Mouse (Mus musculus): ENCODE data around the gene D430041D05Rik. TPM values are rescaled to one million over a fixed set of nuclear protein-coding genes. Genes with fewer than 3 reads are reported as not detected.

The D430041D05Rik gene
- polyA plus RNA-seq, 1 experiment from 2014 or later = 2.4 TPM

- no peaks in the 10 kb centered on the region for H3K4me1 ChIP-seq (ENCODE audit: control insufficient read depth, insufficient read depth, low read length)
- peak; percentile 72 for DNase-seq (ENCODE audit: low spot score, missing footprints)
- H3K27me3 ChIP-seq (ENCODE audit: control insufficient read depth, insufficient read depth, low read length) = no peaks in the 10 kb centered on the region
- 89% methylated on average over 8 of the region's 8 CpGs for WGBS
- no peak for ATAC-seq (ENCODE audit: low FRiP score)
- no peak overlapping the region for H3K27ac ChIP-seq (ENCODE audit: low read depth, low read length)
- no peak overlapping the region for H3K4me2 ChIP-seq
- no peaks in the 10 kb centered on the region for H3K36me3 ChIP-seq (ENCODE audit: control insufficient read depth, insufficient read depth, low read length)
- H3K9ac ChIP-seq (ENCODE audit: low read length) = no peak overlapping the region
- H3K4me3 ChIP-seq (ENCODE audit: low read depth, low read length) = no peak overlapping the region
- H3K9me3 ChIP-seq (ENCODE audit: control insufficient read depth, low read length) = no peaks in the 10 kb centered on the region
Observed at GRCm38 (mm10) chr2:104142140-104142539, 268.7 kb downstream of the D430041D05Rik start.

- no peak overlapping the region for H3K4me2 ChIP-seq
- WGBS = 64% methylated on average over 2 of the region's 2 CpGs
- H3K27ac ChIP-seq (ENCODE audit: low read depth, low read length) = no peak overlapping the region
- no peaks in the 10 kb centered on the region for H3K4me1 ChIP-seq (ENCODE audit: control insufficient read depth, insufficient read depth, low read length)
- H3K4me3 ChIP-seq (ENCODE audit: low read depth, low read length) = no peak overlapping the region
- no peaks in the 10 kb centered on the region for H3K9me3 ChIP-seq (ENCODE audit: control insufficient read depth, low read length)
- H3K9ac ChIP-seq (ENCODE audit: low read length) = no peak overlapping the region
- no peaks in the 10 kb centered on the region for H3K36me3 ChIP-seq (ENCODE audit: control insufficient read depth, insufficient read depth, low read length)
- ATAC-seq (ENCODE audit: low FRiP score) (no peak), DNase-seq (ENCODE audit: low spot score, missing footprints) (no peak)
- H3K27me3 ChIP-seq (ENCODE audit: control insufficient read depth, insufficient read depth, low read length) = no peaks in the 10 kb centered on the region
Observed at GRCm38 (mm10) chr2:104135920-104136319, 274.9 kb downstream of the D430041D05Rik start.

- WGBS = 54% methylated on average over 8 of the region's 8 CpGs
Observed at GRCm38 (mm10) chr2:104134150-104135056, 276.4 kb downstream of the D430041D05Rik start.

DNA sequence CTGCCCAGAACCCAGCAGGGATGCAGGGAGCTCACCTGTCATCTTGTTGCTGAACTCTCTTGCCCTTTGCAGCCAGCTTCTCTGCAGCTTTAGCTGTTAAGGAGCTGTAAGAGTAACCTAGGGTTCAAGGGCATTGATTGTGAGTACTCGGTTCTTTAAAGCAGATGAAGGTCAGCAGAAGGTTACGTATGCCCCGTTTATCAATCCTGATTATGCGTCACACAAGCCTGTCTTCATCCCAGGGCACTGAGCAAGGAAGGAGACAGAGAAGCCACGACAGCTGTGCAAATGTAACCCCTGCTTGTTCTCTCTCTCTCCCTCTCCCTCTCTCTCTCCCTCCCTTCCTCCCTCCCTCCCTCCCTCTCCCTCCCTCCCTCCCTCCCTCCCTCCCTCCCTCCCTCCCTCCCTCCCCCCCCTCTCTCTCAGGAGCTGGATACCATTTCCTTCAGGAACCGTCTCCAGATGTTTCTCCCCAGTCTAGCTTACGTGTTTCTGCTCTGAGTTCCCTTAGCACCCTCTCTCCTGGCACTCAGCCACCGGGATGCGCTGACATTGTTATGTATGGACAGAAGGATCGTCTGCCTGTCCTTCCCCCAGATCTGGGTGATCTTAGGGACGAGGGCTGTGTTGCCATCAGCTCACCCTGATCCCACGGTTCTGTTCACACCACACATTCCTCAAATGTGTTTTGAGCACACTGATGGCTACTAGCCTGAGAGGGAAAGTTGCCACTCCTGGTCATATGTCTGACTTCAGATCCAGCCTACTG, 277.6 kb downstream of the D430041D05Rik start:
- DNase-seq (ENCODE audit: low spot score, missing footprints) = peak; percentile 44
- ATAC-seq (ENCODE audit: low FRiP score) = no peak
- no peaks in the 10 kb centered on the region for H3K9me3 ChIP-seq (ENCODE audit: control insufficient read depth, low read length)
- H3K36me3 ChIP-seq (ENCODE audit: control insufficient read depth, insufficient read depth, low read length) = no peaks in the 10 kb centered on the region
- no peaks in the 10 kb centered on the region for H3K4me1 ChIP-seq (ENCODE audit: control insufficient read depth, insufficient read depth, low read length)
- no peak overlapping the region for H3K4me2 ChIP-seq
- no peaks in the 10 kb centered on the region for H3K27me3 ChIP-seq (ENCODE audit: control insufficient read depth, insufficient read depth, low read length)
- no peak overlapping the region for H3K9ac ChIP-seq (ENCODE audit: low read length)
- H3K4me3 ChIP-seq (ENCODE audit: low read depth, low read length) = no peak overlapping the region
- WGBS = 47% methylated on average over 11 of the region's 12 CpGs
- no peak overlapping the region for H3K27ac ChIP-seq (ENCODE audit: low read depth, low read length)

More at GRCm38 (mm10) chr2:104134150-104135056, 276.4 kb downstream of the D430041D05Rik start:
- DNase-seq (ENCODE audit: low spot score, missing footprints) (peak; percentile 91), ATAC-seq (ENCODE audit: low FRiP score) (peak; percentile 59; the same call in 1 of the 2 replicates)
- Histone ChIP-seq H3K4me3 (ENCODE audit: low read depth, low read length) (no peak overlapping the region), H3K36me3 (ENCODE audit: control insufficient read depth, insufficient read depth, low read length) (no peaks in the 10 kb centered on the region), H3K9ac (ENCODE audit: low read length) (no peak overlapping the region), H3K27me3 (ENCODE audit: control insufficient read depth, insufficient read depth, low read length) (no peaks in the 10 kb centered on the region), H3K9me3 (ENCODE audit: control insufficient read depth, low read length) (no peaks in the 10 kb centered on the region), H3K27ac (ENCODE audit: low read depth, low read length) (no peak overlapping the region), H3K4me1 (ENCODE audit: control insufficient read depth, insufficient read depth, low read length) (no peaks in the 10 kb centered on the region), H3K4me2 (no peak overlapping the region)

GRCm38 (mm10) chr2:104132266-104132859, 278.4 kb downstream of the D430041D05Rik start:
- H3K36me3 ChIP-seq (ENCODE audit: control insufficient read depth, insufficient read depth, low read length) = no peaks in the 10 kb centered on the region
- H3K4me1 ChIP-seq (ENCODE audit: control insufficient read depth, insufficient read depth, low read length) = no peaks in the 10 kb centered on the region
- H3K27ac ChIP-seq (ENCODE audit: low read depth, low read length) = no peak overlapping the region
- H3K27me3 ChIP-seq (ENCODE audit: control insufficient read depth, insufficient read depth, low read length) = no peaks in the 10 kb centered on the region
- H3K9me3 ChIP-seq (ENCODE audit: control insufficient read depth, low read length) = no peaks in the 10 kb centered on the region
- no peak overlapping the region for H3K4me2 ChIP-seq
- 77% methylated on average over 7 of the region's 7 CpGs for WGBS
- no peak overlapping the region for H3K9ac ChIP-seq (ENCODE audit: low read length)
- ATAC-seq (ENCODE audit: low FRiP score) (no peak), DNase-seq (ENCODE audit: low spot score, missing footprints) (peak; percentile 26)
- H3K4me3 ChIP-seq (ENCODE audit: low read depth, low read length) = no peak overlapping the region

- no peak for ATAC-seq (ENCODE audit: low FRiP score)
- Histone ChIP-seq H3K27me3 (ENCODE audit: control insufficient read depth, insufficient read depth, low read length) (no peaks in the 10 kb centered on the region), H3K9ac (ENCODE audit: low read length) (no peak overlapping the region), H3K36me3 (ENCODE audit: control insufficient read depth, insufficient read depth, low read length) (no peaks in the 10 kb centered on the region), H3K27ac (ENCODE audit: low read depth, low read length) (no peak overlapping the region), H3K4me3 (ENCODE audit: low read depth, low read length) (no peak overlapping the region), H3K4me2 (no peak overlapping the region), H3K9me3 (ENCODE audit: control insufficient read depth, low read length) (no peaks in the 10 kb centered on the region), H3K4me1 (ENCODE audit: control insufficient read depth, insufficient read depth, low read length) (no peaks in the 10 kb centered on the region)
- peak; percentile 87 for DNase-seq (ENCODE audit: low spot score, missing footprints)
- 62% methylated on average over 3 of the region's 3 CpGs for WGBS
Observed at GRCm38 (mm10) chr2:104130969-104131368, 279.8 kb downstream of the D430041D05Rik start.

GRCm38 (mm10) chr2:104130165-104130564, 280.6 kb downstream of the D430041D05Rik start:
- WGBS = 81% methylated on average over 6 of the region's 6 CpGs
- no peaks in the 10 kb centered on the region for H3K36me3 ChIP-seq (ENCODE audit: control insufficient read depth, insufficient read depth, low read length)
- H3K9ac ChIP-seq (ENCODE audit: low read length) = no peak overlapping the region
- H3K9me3 ChIP-seq (ENCODE audit: control insufficient read depth, low read length) = no peaks in the 10 kb centered on the region
- H3K4me1 ChIP-seq (ENCODE audit: control insufficient read depth, insufficient read depth, low read length) = no peaks in the 10 kb centered on the region
- peak; percentile 33 for DNase-seq (ENCODE audit: low spot score, missing footprints)
- no peak for ATAC-seq (ENCODE audit: low FRiP score)
- H3K4me3 ChIP-seq (ENCODE audit: low read depth, low read length) = no peak overlapping the region
- no peaks in the 10 kb centered on the region for H3K27me3 ChIP-seq (ENCODE audit: control insufficient read depth, insufficient read depth, low read length)
- H3K27ac ChIP-seq (ENCODE audit: low read depth, low read length) = no peak overlapping the region
- no peak overlapping the region for H3K4me2 ChIP-seq

- Histone ChIP-seq H3K27me3 (ENCODE audit: control insufficient read depth, insufficient read depth, low read length) (no peaks in the 10 kb centered on the region), H3K36me3 (ENCODE audit: control insufficient read depth, insufficient read depth, low read length) (no peaks in the 10 kb centered on the region), H3K4me2 (no peak overlapping the region), H3K9ac (ENCODE audit: low read length) (no peak overlapping the region), H3K27ac (ENCODE audit: low read depth, low read length) (no peak overlapping the region), H3K4me3 (ENCODE audit: low read depth, low read length) (no peak overlapping the region), H3K4me1 (ENCODE audit: control insufficient read depth, insufficient read depth, low read length) (no peaks in the 10 kb centered on the region), H3K9me3 (ENCODE audit: control insufficient read depth, low read length) (no peaks in the 10 kb centered on the region)
- DNase-seq (ENCODE audit: low spot score, missing footprints) (no peak), ATAC-seq (ENCODE audit: low FRiP score) (no peak)
- WGBS = 88% methylated on average over 13 of the region's 13 CpGs
Observed at GRCm38 (mm10) chr2:104128803-104129531, 281.8 kb downstream of the D430041D05Rik start.

All from midbrain, embryonic 11.5 days (tissue).